Mouse (Mus musculus) megakaryocyte, embryonic 14.5 days (primary cell): Measurements from ENCODE around the gene Sdhaf2.

Source experiments
- FLI1 ChIP-seq: IDR thresholded peaks from 2 replicates; pipeline ENCODE4 v1.6.1; 2012; ENCODE audit warnings: low read length, inconsistent platforms, mixed read lengths
- GATA1 ChIP-seq: IDR thresholded peaks from 3 replicates; pipeline ENCODE4 v1.6.1; 2012; ENCODE audit warnings: mixed read lengths, low read length, inconsistent platforms, borderline replicate concordance

DNA sequence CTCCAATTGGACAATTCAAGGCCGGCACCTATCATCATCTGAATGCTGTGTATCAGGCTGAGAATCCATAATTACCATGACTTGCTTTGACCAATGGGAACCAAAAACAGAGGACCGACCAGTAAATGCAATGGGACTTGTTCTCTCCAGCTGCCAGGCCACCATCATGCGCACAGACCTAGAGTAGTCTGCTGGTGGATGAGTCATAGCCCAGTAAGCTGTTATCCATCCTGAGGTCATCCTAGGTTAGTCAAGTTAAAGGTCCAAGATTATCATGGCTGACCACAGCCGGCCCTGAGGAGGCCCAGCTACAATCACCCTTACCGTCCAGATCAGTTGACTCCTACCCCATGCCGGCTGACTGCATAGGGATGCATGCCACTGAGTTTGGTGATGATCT lies 43.7 kb upstream of the Sdhaf2 start:
- no peak for TF ChIP-seq GATA1
- no peak for TF ChIP-seq FLI1
